Mouse (Mus musculus): ENCODE data around the gene Trpm2. TPM values are rescaled to one million over a fixed set of nuclear protein-coding genes. Genes with fewer than 3 reads are reported as not detected.
A peak's percentile ranks its signal among the peaks of the same experiment; 100 is the strongest.
"Not testable (repeated sequence)": the region's sequence is repeated elsewhere in the genome, so short reads cannot be mapped to it uniquely, and the experiment has no call there.

The Trpm2 gene
- polyA plus RNA-seq (2012; rRNA removed): 1.8 and 3.4 TPM in 2 replicates

DNA sequence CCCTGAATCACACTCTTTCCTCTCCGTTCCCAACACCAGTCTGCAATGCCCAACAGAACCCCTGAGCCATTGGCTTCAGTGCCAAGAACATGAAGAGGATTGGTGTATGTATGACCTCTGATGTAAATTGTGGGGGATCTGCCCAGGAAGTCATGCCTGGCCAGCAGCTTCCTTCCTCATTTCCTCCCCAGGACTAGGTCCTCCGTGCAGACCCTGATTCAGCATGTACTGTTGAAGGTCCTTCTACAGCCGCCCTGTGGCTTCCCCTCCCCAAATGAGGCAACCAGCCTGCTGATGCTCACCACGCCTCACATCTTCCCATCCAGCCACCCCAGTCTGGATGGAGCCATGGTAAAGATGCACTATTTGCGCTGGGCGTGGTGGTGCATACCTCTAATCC, at the start of gene Trpm2:
TSS of gene Trpm2 (minus strand) at position 83 of the 400 bp plus-strand sequence.
- WGBS: 75% methylated on average over 6 of the region's 6 CpGs
- peak within 1 kb of the TSS; percentile 44 for H3K4me3 ChIP-seq (ENCODE audit: low read depth, low read length)

DNA sequence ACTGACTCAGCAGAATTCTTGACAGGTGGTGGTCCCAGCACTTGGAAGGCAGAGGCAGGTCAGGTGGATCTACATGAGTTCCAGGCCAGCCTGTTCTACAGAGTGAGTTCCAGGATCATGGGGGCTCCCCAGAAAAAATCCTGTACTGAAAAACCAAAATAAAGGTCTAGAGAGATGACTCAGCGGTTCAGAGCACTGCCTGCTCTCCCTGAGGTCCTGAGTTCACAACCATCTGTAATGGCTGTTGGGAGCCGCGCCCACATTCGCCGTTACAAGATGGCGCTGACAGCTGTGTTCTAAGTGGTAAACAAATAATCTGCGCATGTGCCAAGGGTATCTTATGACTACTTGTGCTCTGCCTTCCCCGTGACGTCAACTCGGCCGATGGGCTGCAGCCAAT, 49.6 kb upstream of the Trpm2 start:
- WGBS: 99% methylated on average over 7 of the region's 11 CpGs
- H3K36me3 ChIP-seq (ENCODE audit: control insufficient read depth, insufficient read depth, low read length); H3K27me3 ChIP-seq (ENCODE audit: control insufficient read depth, insufficient read depth, low read length); H3K4me1 ChIP-seq (ENCODE audit: control insufficient read depth, insufficient read depth, insufficient read length, low read length); H3K4me3 ChIP-seq (ENCODE audit: low read depth, low read length); H3K27ac ChIP-seq (ENCODE audit: insufficient read depth, low read depth, low read length): not testable (repeated sequence)

More for the DNA sequence above, at the start of gene Trpm2:
- Histone ChIP-seq H3K4me1 (ENCODE audit: control insufficient read depth, insufficient read depth, insufficient read length, low read length) (peaks cover 7% of the 10 kb centered on the region), H3K27ac (ENCODE audit: insufficient read depth, low read depth, low read length) (no peak within 1 kb of the TSS), H3K36me3 (ENCODE audit: control insufficient read depth, insufficient read depth, low read length) (no peaks in the 10 kb centered on the region), H3K27me3 (ENCODE audit: control insufficient read depth, insufficient read depth, low read length) (peaks cover 16% of the 10 kb centered on the region)
- no peak for TF ChIP-seq CTCF (IDR thresholded peaks at IDR 0.05; ENCODE audit: extremely low read depth, insufficient read length, insufficient replicate concordance, low read depth, low read length)
- no peak for TF ChIP-seq POLR2A (IDR thresholded peaks at IDR 0.05; ENCODE audit: low read depth, low read length)

DNA sequence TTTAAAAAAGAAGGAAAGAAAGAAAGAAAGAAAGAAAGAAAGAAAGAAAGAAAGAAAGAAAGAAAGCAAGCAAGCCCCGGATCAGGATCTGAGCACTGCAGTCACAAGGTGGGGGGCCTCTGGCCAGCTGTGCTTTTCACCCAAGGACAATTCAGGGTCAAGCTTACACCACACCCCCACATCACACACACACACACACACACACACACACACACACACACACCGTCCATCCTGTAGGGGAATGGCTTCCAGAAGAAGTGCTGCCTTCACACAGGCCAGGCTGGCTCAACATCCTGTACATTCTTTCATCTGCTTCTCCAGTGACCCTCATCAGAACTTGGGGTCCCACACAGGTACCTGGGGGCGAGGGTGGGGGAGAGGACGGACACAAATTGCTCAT, 48.9 kb upstream of the Trpm2 start:
- no peaks in the 10 kb centered on the region for H3K36me3 ChIP-seq (ENCODE audit: control insufficient read depth, insufficient read depth, low read length)
- H3K27ac ChIP-seq (ENCODE audit: insufficient read depth, low read depth, low read length): no peak overlapping the region
- no peaks in the 10 kb centered on the region for H3K27me3 ChIP-seq (ENCODE audit: control insufficient read depth, insufficient read depth, low read length)
- 0 out of 2 replicates have a peak, but pooled peaks cover 3% of the 10 kb centered on the region for H3K4me1 ChIP-seq (ENCODE audit: control insufficient read depth, insufficient read depth, insufficient read length, low read length)
- no peak for TF ChIP-seq CTCF (IDR thresholded peaks at IDR 0.05; ENCODE audit: extremely low read depth, insufficient read length, insufficient replicate concordance, low read depth, low read length)
- WGBS: 81% methylated on average over 4 of the region's 4 CpGs
- no peak overlapping the region for H3K4me3 ChIP-seq (ENCODE audit: low read depth, low read length)

DNA sequence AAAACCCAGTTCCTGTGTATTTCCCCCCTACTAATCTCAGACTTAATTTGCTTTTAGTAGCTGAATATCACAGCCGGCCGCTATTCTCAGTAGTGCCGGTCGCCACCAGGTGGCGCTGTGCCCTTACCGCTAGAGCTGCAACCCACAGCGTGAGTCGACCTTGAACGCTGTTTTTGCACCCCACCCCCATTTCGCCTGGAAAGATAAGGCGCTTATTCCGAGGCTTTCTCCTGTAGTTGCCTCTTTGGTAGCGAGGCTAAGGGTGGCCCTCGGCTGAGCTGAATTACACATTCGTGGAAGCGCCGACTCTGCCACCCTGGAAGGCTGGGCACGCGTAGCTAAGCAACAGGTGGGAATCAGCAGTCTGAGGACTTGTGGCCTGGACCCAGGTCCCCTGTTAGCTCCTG, 48.4 kb upstream of the Trpm2 start:
- WGBS: 13% methylated on average over 19 of the region's 19 CpGs
- Histone ChIP-seq H3K36me3 (ENCODE audit: control insufficient read depth, insufficient read depth, low read length) (no peaks in the 10 kb centered on the region), H3K27ac (ENCODE audit: insufficient read depth, low read depth, low read length) (no peak overlapping the region), H3K4me3 (ENCODE audit: low read depth, low read length) (peak overlapping the region; percentile 47), H3K4me1 (ENCODE audit: control insufficient read depth, insufficient read depth, insufficient read length, low read length) (0 out of 2 replicates have a peak, but pooled peaks cover 3% of the 10 kb centered on the region), H3K27me3 (ENCODE audit: control insufficient read depth, insufficient read depth, low read length) (no peaks in the 10 kb centered on the region)
- TF ChIP-seq POLR2A (IDR thresholded peaks at IDR 0.05; ENCODE audit: low read depth, low read length) (peak; percentile 45; the same call in 1 of the 2 replicates), CTCF (IDR thresholded peaks at IDR 0.05; ENCODE audit: extremely low read depth, insufficient read length, insufficient replicate concordance, low read depth, low read length) (peak; percentile 95)

DNA sequence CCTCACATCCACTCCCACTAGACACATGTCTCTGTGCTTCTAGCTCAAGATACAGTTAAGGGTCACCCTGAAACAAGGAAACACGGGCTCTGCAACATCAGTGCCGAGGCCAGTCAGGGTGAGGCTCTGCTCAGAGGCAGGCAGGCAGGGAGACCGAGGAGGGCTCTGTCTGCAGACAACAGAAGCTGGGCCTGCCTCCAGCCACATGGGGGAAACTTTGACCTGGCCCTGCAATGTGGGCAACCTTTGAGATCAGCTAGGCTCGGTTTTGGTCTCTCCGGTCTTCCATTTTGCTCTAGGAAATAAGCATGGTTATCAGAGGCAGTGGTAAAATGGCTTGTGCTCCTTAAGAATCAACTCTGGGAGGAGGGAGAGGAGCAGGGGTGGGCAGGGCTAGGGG, 46.0 kb upstream of the Trpm2 start:
- no peak overlapping the region for H3K4me3 ChIP-seq (ENCODE audit: low read depth, low read length)
- TF ChIP-seq CTCF (IDR thresholded peaks at IDR 0.05; ENCODE audit: extremely low read depth, insufficient read length, insufficient replicate concordance, low read depth, low read length) (no peak), POLR2A (IDR thresholded peaks at IDR 0.05; ENCODE audit: low read depth, low read length) (no peak)
- H3K27me3 ChIP-seq (ENCODE audit: control insufficient read depth, insufficient read depth, low read length): no peaks in the 10 kb centered on the region
- H3K4me1 ChIP-seq (ENCODE audit: control insufficient read depth, insufficient read depth, insufficient read length, low read length): 0 out of 2 replicates have a peak, but pooled peaks cover 3% of the 10 kb centered on the region
- 24% methylated on average over 5 of the region's 5 CpGs for WGBS
- no peak overlapping the region for H3K27ac ChIP-seq (ENCODE audit: insufficient read depth, low read depth, low read length)
- H3K36me3 ChIP-seq (ENCODE audit: control insufficient read depth, insufficient read depth, low read length): no peaks in the 10 kb centered on the region

DNA sequence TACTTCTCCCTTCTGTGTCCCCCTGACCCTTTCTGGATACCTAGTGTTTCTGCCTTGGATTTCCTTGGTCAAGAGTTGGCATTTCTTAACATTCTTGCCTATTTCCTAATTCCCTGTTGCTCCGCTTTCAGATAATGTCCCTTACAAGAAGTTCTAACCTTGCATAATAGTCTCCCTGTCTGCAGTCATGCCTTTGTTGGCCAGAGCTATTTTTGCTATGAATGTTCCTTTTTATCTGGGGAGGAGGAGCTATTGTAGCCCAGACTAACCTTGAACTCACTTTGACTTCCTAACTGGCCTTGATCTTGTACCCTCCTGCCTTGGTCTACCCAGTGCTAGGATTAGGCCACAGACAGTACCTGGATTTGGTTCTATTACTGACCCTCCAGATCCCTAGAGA, 45.1 kb upstream of the Trpm2 start:
- WGBS: 96% methylated on average over 1 of the region's 1 CpGs
- Histone ChIP-seq H3K27ac (ENCODE audit: insufficient read depth, low read depth, low read length) (no peak overlapping the region), H3K4me3 (ENCODE audit: low read depth, low read length) (no peak overlapping the region), H3K36me3 (ENCODE audit: control insufficient read depth, insufficient read depth, low read length) (no peaks in the 10 kb centered on the region), H3K4me1 (ENCODE audit: control insufficient read depth, insufficient read depth, insufficient read length, low read length) (0 out of 2 replicates have a peak, but pooled peaks cover 3% of the 10 kb centered on the region), H3K27me3 (ENCODE audit: control insufficient read depth, insufficient read depth, low read length) (no peaks in the 10 kb centered on the region)
- TF ChIP-seq CTCF (IDR thresholded peaks at IDR 0.05; ENCODE audit: extremely low read depth, insufficient read length, insufficient replicate concordance, low read depth, low read length) (no peak), POLR2A (IDR thresholded peaks at IDR 0.05; ENCODE audit: low read depth, low read length) (no peak)

DNA sequence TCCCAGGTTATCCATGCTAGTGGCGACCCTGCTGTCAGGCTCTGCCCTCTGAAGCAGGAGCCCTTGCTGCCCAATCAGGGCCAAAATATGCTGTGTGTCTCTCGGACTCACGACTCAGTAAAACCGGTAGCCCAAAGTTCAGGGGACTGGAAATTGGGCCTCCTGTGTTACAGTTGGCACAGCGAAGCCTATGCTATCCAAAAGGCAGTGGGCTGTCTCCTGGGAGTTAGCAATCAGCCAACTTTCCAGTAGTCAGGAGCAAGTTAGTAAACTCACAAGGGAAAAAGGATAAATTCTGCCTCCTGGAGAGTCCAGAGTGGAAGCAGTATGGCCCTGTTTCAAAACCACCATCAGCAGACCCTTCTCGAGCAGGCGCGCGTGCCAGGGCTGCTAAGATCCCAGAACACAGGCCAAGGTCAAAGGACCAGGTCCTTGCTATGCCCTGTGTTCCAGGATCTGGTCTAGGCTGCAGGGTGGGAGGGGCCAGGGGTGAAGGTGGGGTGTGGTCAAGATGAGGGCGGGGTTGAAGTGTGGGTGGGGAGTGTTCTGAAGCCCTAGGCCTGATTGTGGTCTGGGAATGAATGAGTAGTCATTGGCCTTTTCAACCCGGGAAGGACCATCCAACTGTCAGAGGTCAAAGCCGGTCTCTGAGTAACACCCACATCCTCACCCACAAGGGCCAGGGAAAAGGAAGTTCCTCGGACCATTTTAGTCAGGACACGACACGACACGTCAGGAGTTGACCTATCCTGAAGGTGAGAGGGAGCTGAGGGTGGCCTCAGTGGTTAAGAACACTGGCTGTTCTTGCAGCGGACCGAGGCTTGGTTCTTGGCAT, 42.5 kb upstream of the Trpm2 start:
- H3K4me1 ChIP-seq (ENCODE audit: control insufficient read depth, insufficient read depth, insufficient read length, low read length): peaks cover 8% of the 10 kb centered on the region
- H3K4me3 ChIP-seq (ENCODE audit: low read depth, low read length): no peak overlapping the region
- no peaks in the 10 kb centered on the region for H3K27me3 ChIP-seq (ENCODE audit: control insufficient read depth, insufficient read depth, low read length)
- H3K27ac ChIP-seq (ENCODE audit: insufficient read depth, low read depth, low read length): no peak overlapping the region
- no peak for TF ChIP-seq CTCF (IDR thresholded peaks at IDR 0.05; ENCODE audit: extremely low read depth, insufficient read length, insufficient replicate concordance, low read depth, low read length)
- TF ChIP-seq POLR2A (IDR thresholded peaks at IDR 0.05; ENCODE audit: low read depth, low read length): no peak
- no peaks in the 10 kb centered on the region for H3K36me3 ChIP-seq (ENCODE audit: control insufficient read depth, insufficient read depth, low read length)
- WGBS: 93% methylated on average over 18 of the region's 18 CpGs

DNA sequence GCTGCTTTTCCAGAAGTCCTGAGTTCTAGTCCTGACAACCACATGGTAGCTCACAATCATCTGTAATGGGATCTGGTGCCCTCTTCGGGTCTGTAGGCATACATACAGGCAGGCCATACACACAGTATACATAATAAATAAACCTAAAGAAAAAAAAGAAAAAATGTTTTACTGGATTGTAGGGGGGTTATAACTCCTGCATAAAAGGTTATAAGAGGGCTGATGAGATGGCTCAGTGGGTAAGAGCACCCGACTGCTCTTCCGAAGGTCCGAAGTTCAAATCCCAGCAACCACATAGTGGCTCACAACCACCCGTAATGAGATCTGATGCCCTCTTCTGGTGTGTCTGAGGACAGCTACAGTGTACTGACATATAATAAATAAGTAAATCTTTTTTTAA, 40.8 kb upstream of the Trpm2 start:
- H3K27me3 ChIP-seq (ENCODE audit: control insufficient read depth, insufficient read depth, low read length); H3K4me3 ChIP-seq (ENCODE audit: low read depth, low read length); H3K27ac ChIP-seq (ENCODE audit: insufficient read depth, low read depth, low read length); H3K36me3 ChIP-seq (ENCODE audit: control insufficient read depth, insufficient read depth, low read length); H3K4me1 ChIP-seq (ENCODE audit: control insufficient read depth, insufficient read depth, insufficient read length, low read length): not testable (repeated sequence)
- 89% methylated on average over 5 of the region's 5 CpGs for WGBS
